Comparison of ENCODE assay signal across 8 mouse cellular contexts in the genomic region with DNA sequence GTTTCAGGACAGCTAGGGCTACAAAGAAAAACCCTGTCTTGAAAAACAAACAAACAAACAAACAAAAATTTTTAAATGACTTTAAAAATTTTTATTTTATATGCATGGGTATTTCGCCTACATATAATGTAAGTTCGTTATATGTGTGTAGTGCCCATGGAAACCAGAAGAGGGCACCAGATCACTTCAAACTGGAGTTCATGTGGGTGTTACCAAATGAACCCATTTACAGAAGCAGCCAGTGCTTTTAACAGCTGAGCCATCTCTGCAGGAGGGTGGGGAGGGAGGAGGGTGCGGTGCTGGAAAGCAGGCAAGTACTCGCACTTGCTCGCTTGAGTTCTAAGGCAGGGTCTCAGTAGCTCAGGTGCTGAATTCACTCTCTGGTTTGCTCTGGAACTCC. TPM values are rescaled to one million over a fixed set of nuclear protein-coding genes. Genes with fewer than 3 reads are reported as not detected.
DNase-seq lines count a peak whose midpoint lies in the region; ATAC-seq and TF ChIP-seq lines count a peak whose summit lies in the region.

No protein-coding gene starts in this region.

- H3K4me3 ChIP-seq in gastrocnemius, adult 2 months = no peak overlapping the region
- no peak overlapping the region for H3K4me3 ChIP-seq in neural tube, embryonic 15.5 days (replicated peaks)
- H3K4me3 ChIP-seq in liver, embryonic 13.5 days (replicated peaks) = no peak overlapping the region
- no peak overlapping the region for H3K4me3 ChIP-seq in stomach, postnatal 0 days (ENCODE audit: low read depth, low read length)
- no peak overlapping the region for H3K4me3 ChIP-seq in forebrain, embryonic 13.5 days

- no peak for TF ChIP-seq EP300 in stomach, postnatal 0 days (optimal IDR thresholded peaks at IDR 0.05)

- 63% methylated on average over 5 of the region's 5 CpGs for WGBS in neural tube, embryonic 15.5 days
- WGBS in liver, embryonic 13.5 days (ENCODE audit: insufficient replicate concordance) = 39% methylated on average over 5 of the region's 5 CpGs
- WGBS in stomach, postnatal 0 days = 65% methylated on average over 5 of the region's 5 CpGs
- WGBS in forebrain, embryonic 13.5 days = 66% methylated on average over 5 of the region's 5 CpGs

- peak; percentile 73 for TF ChIP-seq CTCF in gastrocnemius, adult 2 months (IDR thresholded peaks at IDR 0.05)
- TF ChIP-seq CTCF in stomach, postnatal 0 days (IDR thresholded peaks at IDR 0.05; ENCODE audit: low read depth) = peak; percentile 81

- no peak for DNase-seq in gastrocnemius, adult 2 months
- DNase-seq in gastrocnemius, adult 8-10 months (ENCODE audit: low spot score in 2 of 2) = no peak
- peak; percentile 36 for DNase-seq in neural tube, embryonic 10.5 days (ENCODE audit: extremely low spot score, low spot score)
- peak; percentile 69 for DNase-seq in c-Kit-positive CD71-positive TER-119-negative erythroid progenitor cells, embryonic 14.5 days (ENCODE audit: low read depth)
- peak; percentile 46 for DNase-seq in liver, embryonic 13.5 days
- DNase-seq in stomach, postnatal 0 days (ENCODE audit: low spot score) = no peak

- no peak overlapping the region for H3K9ac ChIP-seq in neural tube, embryonic 15.5 days (replicated peaks)
- H3K9ac ChIP-seq in liver, embryonic 13.5 days = no peak overlapping the region
- H3K9ac ChIP-seq in stomach, postnatal 0 days (ENCODE audit: low read length) = no peak overlapping the region
- H3K9ac ChIP-seq in forebrain, embryonic 13.5 days = no peak overlapping the region

- H3K27ac ChIP-seq in gastrocnemius, adult 2 months = no peak overlapping the region
- no peak overlapping the region for H3K27ac ChIP-seq in neural tube, embryonic 15.5 days (replicated peaks)
- H3K27ac ChIP-seq in liver, embryonic 13.5 days = no peak overlapping the region
- no peak overlapping the region for H3K27ac ChIP-seq in stomach, postnatal 0 days (replicated peaks)
- no peak overlapping the region for H3K27ac ChIP-seq in forebrain, embryonic 13.5 days

- H3K4me1 ChIP-seq in neural tube, embryonic 15.5 days = no peaks in the 10 kb centered on the region
- H3K4me1 ChIP-seq in liver, embryonic 13.5 days (replicated peaks) = no peaks in the 10 kb centered on the region
- no peaks in the 10 kb centered on the region for H3K4me1 ChIP-seq in stomach, postnatal 0 days (replicated peaks; ENCODE audit: control insufficient read depth, insufficient read depth)
- H3K4me1 ChIP-seq in forebrain, embryonic 13.5 days = no peaks in the 10 kb centered on the region

- peaks cover 81% of the 10 kb centered on the region for H3K36me3 ChIP-seq in neural tube, embryonic 15.5 days
- peaks cover 22% of the 10 kb centered on the region for H3K36me3 ChIP-seq in liver, embryonic 13.5 days
- peaks cover 12% of the 10 kb centered on the region for H3K36me3 ChIP-seq in stomach, postnatal 0 days (ENCODE audit: control insufficient read depth, insufficient read depth, low read length)
- H3K36me3 ChIP-seq in forebrain, embryonic 13.5 days (ENCODE audit: poor library complexity, severe bottlenecking) = peaks cover 74% of the 10 kb centered on the region

- H3K9me3 ChIP-seq in neural tube, embryonic 15.5 days (replicated peaks) = no peaks in the 10 kb centered on the region
- no peaks in the 10 kb centered on the region for H3K9me3 ChIP-seq in liver, embryonic 13.5 days (replicated peaks)
- H3K9me3 ChIP-seq in stomach, postnatal 0 days (ENCODE audit: control insufficient read depth, low read length) = no peaks in the 10 kb centered on the region
- no peaks in the 10 kb centered on the region for H3K9me3 ChIP-seq in forebrain, embryonic 13.5 days (replicated peaks)

- ATAC-seq in neural tube, embryonic 15.5 days (ENCODE audit: low FRiP score) = no peak
- peak; percentile 55; the same call in 1 of the 2 replicates for ATAC-seq in liver, embryonic 13.5 days (ENCODE audit: low read depth)
- no peak; the same call in 1 of the 2 replicates for ATAC-seq in stomach, postnatal 0 days (ENCODE audit: low FRiP score, low TSS enrichment)
- no peak for ATAC-seq in forebrain, embryonic 13.5 days

- H3K27me3 ChIP-seq in neural tube, embryonic 15.5 days (replicated peaks) = no peaks in the 10 kb centered on the region
- H3K27me3 ChIP-seq in liver, embryonic 13.5 days = no peaks in the 10 kb centered on the region
- H3K27me3 ChIP-seq in stomach, postnatal 0 days (ENCODE audit: control insufficient read depth, insufficient read depth, low read length) = no peaks in the 10 kb centered on the region
- no peaks in the 10 kb centered on the region for H3K27me3 ChIP-seq in forebrain, embryonic 13.5 days

- no peak overlapping the region for H3K4me2 ChIP-seq in neural tube, embryonic 15.5 days
- no peak overlapping the region for H3K4me2 ChIP-seq in liver, embryonic 13.5 days
- no peak overlapping the region for H3K4me2 ChIP-seq in stomach, postnatal 0 days (replicated peaks; ENCODE audit: low read depth)
- H3K4me2 ChIP-seq in forebrain, embryonic 13.5 days = no peak overlapping the region

- intact Hi-C loops in gastrocnemius, adult 2 months (cut with DNase I) = no loop called here

RNA-seq across cellular contexts. Expression of a gene that starts 21.9 kb away (rescaled TPM):
- 10 to 100 TPM; 80.6 to 90.3 TPM for total RNA-seq in gastrocnemius, adult 2 months (2021)
- 100 to 1,000 TPM in 2 of 4 experiments, 10 to 100 TPM in 2; 77.4 to 121 (median 96.8) TPM for total RNA-seq in gastrocnemius, adult 8-10 months (2022)
- 104 and 116 TPM in 2 replicates for polyA plus RNA-seq in neural tube, embryonic 15.5 days (2015; fragmentation: Nextera tagmentation; extraction: Ambion mirVana)
- 141 and 148 TPM in 2 replicates for polyA plus RNA-seq in liver, embryonic 13.5 days (2015; fragmentation: Nextera tagmentation; extraction: Ambion mirVana)
- 141 and 157 TPM in 2 replicates for polyA plus RNA-seq in stomach, postnatal 0 days (2015; fragmentation: Nextera tagmentation; extraction: Ambion mirVana)
- polyA plus RNA-seq in forebrain, embryonic 13.5 days (2015; fragmentation: Nextera tagmentation; extraction: Ambion mirVana) = 111 and 118 TPM in 2 replicates

RNA-seq across cellular contexts. Expression of a gene that starts 22.0 kb away (rescaled TPM):
- 10 to 100 TPM in 1 of 2 experiments, 1 to 10 TPM in 1; 9.9 to 14.1 TPM for total RNA-seq in gastrocnemius, adult 2 months (2021)
- 10 to 100 TPM; 10.1 to 14.6 (median 11.8) TPM for total RNA-seq in gastrocnemius, adult 8-10 months (2022)
- 22.0 and 23.5 TPM in 2 replicates for polyA plus RNA-seq in neural tube, embryonic 15.5 days (2015; fragmentation: Nextera tagmentation; extraction: Ambion mirVana)
- polyA plus RNA-seq in liver, embryonic 13.5 days (2015; fragmentation: Nextera tagmentation; extraction: Ambion mirVana) = 2.0 and 3.0 TPM in 2 replicates
- polyA plus RNA-seq in stomach, postnatal 0 days (2015; fragmentation: Nextera tagmentation; extraction: Ambion mirVana) = 5.3 and 5.5 TPM in 2 replicates
- polyA plus RNA-seq in forebrain, embryonic 13.5 days (2015; fragmentation: Nextera tagmentation; extraction: Ambion mirVana) = 14.8 and 15.5 TPM in 2 replicates

RNA-seq across cellular contexts. Expression of a gene that starts 42.5 kb away (rescaled TPM):
- total RNA-seq in gastrocnemius, adult 2 months (2021) = 10 to 100 TPM in 1 of 2 experiments, 1 to 10 TPM in 1; 8.1 to 11.2 TPM
- 10 to 100 TPM in 3 of 4 experiments, 1 to 10 TPM in 1; 9.6 to 12.7 (median 10.2) TPM for total RNA-seq in gastrocnemius, adult 8-10 months (2022)
- 24.7 and 27.6 TPM in 2 replicates for polyA plus RNA-seq in neural tube, embryonic 15.5 days (2015; fragmentation: Nextera tagmentation; extraction: Ambion mirVana)
- 9.0 and 9.9 TPM in 2 replicates for polyA plus RNA-seq in liver, embryonic 13.5 days (2015; fragmentation: Nextera tagmentation; extraction: Ambion mirVana)
- polyA plus RNA-seq in stomach, postnatal 0 days (2015; fragmentation: Nextera tagmentation; extraction: Ambion mirVana) = 12.1 and 12.8 TPM in 2 replicates
- 15.4 and 18.3 TPM in 2 replicates for polyA plus RNA-seq in forebrain, embryonic 13.5 days (2015; fragmentation: Nextera tagmentation; extraction: Ambion mirVana)

Comparison
In these comparisons a context has a peak if more than half of its experiments do, and no peak if none do; other contexts are left out.
1. DNase-seq: peak in neural tube, embryonic 10.5 days (single experiment), c-Kit-positive CD71-positive TER-119-negative erythroid progenitor cells, embryonic 14.5 days (single experiment) and liver, embryonic 13.5 days (single experiment); none in gastrocnemius, adult 2 months (single experiment), gastrocnemius, adult 8-10 months (0 of 2) and stomach, postnatal 0 days (single experiment).